Mouse (Mus musculus): ENCODE results near the gene Nfyb. TPM values are rescaled to one million over a fixed set of nuclear protein-coding genes. Genes with fewer than 3 reads are reported as not detected.

Gene Nfyb
- total and polyA plus RNA-seq, 2 experiments from 2014 or later = 26.5 to 44.0 TPM

GRCm38 (mm10) chr10:82746988-82747850 is 16.7 kb downstream of the Nfyb start:
- no peaks in the 10 kb centered on the region for H3K4me1 ChIP-seq (ENCODE audit: insufficient read depth, low read length)
- H3K27me3 ChIP-seq (ENCODE audit: insufficient read depth, low read length) = no peaks in the 10 kb centered on the region
- DNase-seq (ENCODE audit: low spot score) = no peak
- H3K27ac ChIP-seq (ENCODE audit: low read depth, low read length) = no peak overlapping the region
- no peak for ATAC-seq (ENCODE audit: low FRiP score)
- no peaks in the 10 kb centered on the region for H3K9me3 ChIP-seq (ENCODE audit: low read length)
- H3K4me2 ChIP-seq (ENCODE audit: low read depth, low read length, poor library complexity, severe bottlenecking) = no peak overlapping the region
- WGBS = 92% methylated on average over 15 of the region's 15 CpGs
- peaks cover 41% of the 10 kb centered on the region for H3K36me3 ChIP-seq (ENCODE audit: insufficient read depth, low read length)
- TF ChIP-seq CTCF (IDR thresholded peaks at IDR 0.05) = no peak
- H3K4me3 ChIP-seq (ENCODE audit: low read depth, low read length) = no peak overlapping the region
- H3K9ac ChIP-seq (replicated peaks; ENCODE audit: low read length, poor library complexity, severe bottlenecking) = no peak overlapping the region

GRCm38 (mm10) chr10:82745301-82745700 is 18.6 kb downstream of the Nfyb start:
- no peak overlapping the region for H3K27ac ChIP-seq (ENCODE audit: low read depth, low read length)
- H3K4me1 ChIP-seq (ENCODE audit: insufficient read depth, low read length) = no peaks in the 10 kb centered on the region
- TF ChIP-seq CTCF (IDR thresholded peaks at IDR 0.05) = no peak
- H3K27me3 ChIP-seq (ENCODE audit: insufficient read depth, low read length) = no peaks in the 10 kb centered on the region
- DNase-seq (ENCODE audit: low spot score) = no peak
- no peak overlapping the region for H3K9ac ChIP-seq (replicated peaks; ENCODE audit: low read length, poor library complexity, severe bottlenecking)
- no peak for ATAC-seq (ENCODE audit: low FRiP score)
- WGBS = 87% methylated on average over 5 of the region's 5 CpGs
- H3K4me2 ChIP-seq (ENCODE audit: low read depth, low read length, poor library complexity, severe bottlenecking) = no peak overlapping the region
- H3K36me3 ChIP-seq (ENCODE audit: insufficient read depth, low read length) = peaks cover 24% of the 10 kb centered on the region
- no peak overlapping the region for H3K4me3 ChIP-seq (ENCODE audit: low read depth, low read length)
- H3K9me3 ChIP-seq (ENCODE audit: low read length) = no peaks in the 10 kb centered on the region

GRCm38 (mm10) chr10:82744296-82744695 is 19.6 kb downstream of the Nfyb start:
- H3K27ac ChIP-seq (ENCODE audit: low read depth, low read length) = no peak overlapping the region
- H3K9ac ChIP-seq (replicated peaks; ENCODE audit: low read length, poor library complexity, severe bottlenecking) = no peak overlapping the region
- ATAC-seq (ENCODE audit: low FRiP score) = no peak
- no peaks in the 10 kb centered on the region for H3K4me1 ChIP-seq (ENCODE audit: insufficient read depth, low read length)
- DNase-seq (ENCODE audit: low spot score) = no peak
- no peak overlapping the region for H3K4me2 ChIP-seq (ENCODE audit: low read depth, low read length, poor library complexity, severe bottlenecking)
- peaks cover 22% of the 10 kb centered on the region for H3K36me3 ChIP-seq (ENCODE audit: insufficient read depth, low read length)
- no peak for TF ChIP-seq CTCF (IDR thresholded peaks at IDR 0.05)
- H3K27me3 ChIP-seq (ENCODE audit: insufficient read depth, low read length) = no peaks in the 10 kb centered on the region
- no peak overlapping the region for H3K4me3 ChIP-seq (ENCODE audit: low read depth, low read length)
- H3K9me3 ChIP-seq (ENCODE audit: low read length) = no peaks in the 10 kb centered on the region
- 92% methylated on average over 6 of the region's 6 CpGs for WGBS

GRCm38 (mm10) chr10:82742578-82742977 is 21.4 kb downstream of the Nfyb start:
- no peak for TF ChIP-seq CTCF (IDR thresholded peaks at IDR 0.05)
- ATAC-seq (ENCODE audit: low FRiP score) = no peak
- Histone ChIP-seq H3K4me3 (ENCODE audit: low read depth, low read length) (no peak overlapping the region), H3K36me3 (ENCODE audit: insufficient read depth, low read length) (peaks cover 29% of the 10 kb centered on the region), H3K27ac (ENCODE audit: low read depth, low read length) (no peak overlapping the region), H3K27me3 (ENCODE audit: insufficient read depth, low read length) (no peaks in the 10 kb centered on the region), H3K9me3 (ENCODE audit: low read length) (no peaks in the 10 kb centered on the region), H3K4me1 (ENCODE audit: insufficient read depth, low read length) (no peaks in the 10 kb centered on the region), H3K4me2 (ENCODE audit: low read depth, low read length, poor library complexity, severe bottlenecking) (no peak overlapping the region), H3K9ac (replicated peaks; ENCODE audit: low read length, poor library complexity, severe bottlenecking) (no peak overlapping the region)
- WGBS = 58% methylated on average over 1 of the region's 1 CpGs
- DNase-seq (ENCODE audit: low spot score) = no peak

GRCm38 (mm10) chr10:82741876-82742275 is 22.1 kb downstream of the Nfyb start:
- DNase-seq (ENCODE audit: low spot score) (no peak), ATAC-seq (ENCODE audit: low FRiP score) (no peak)
- Histone ChIP-seq H3K9me3 (ENCODE audit: low read length) (no peaks in the 10 kb centered on the region), H3K36me3 (ENCODE audit: insufficient read depth, low read length) (peaks cover 26% of the 10 kb centered on the region), H3K27me3 (ENCODE audit: insufficient read depth, low read length) (no peaks in the 10 kb centered on the region), H3K9ac (replicated peaks; ENCODE audit: low read length, poor library complexity, severe bottlenecking) (no peak overlapping the region), H3K4me2 (ENCODE audit: low read depth, low read length, poor library complexity, severe bottlenecking) (no peak overlapping the region), H3K4me1 (ENCODE audit: insufficient read depth, low read length) (no peaks in the 10 kb centered on the region), H3K27ac (ENCODE audit: low read depth, low read length) (no peak overlapping the region), H3K4me3 (ENCODE audit: low read depth, low read length) (no peak overlapping the region)
- WGBS = 96% methylated on average over 4 of the region's 4 CpGs
- no peak for TF ChIP-seq CTCF (IDR thresholded peaks at IDR 0.05)

GRCm38 (mm10) chr10:82741354-82741753 is 22.6 kb downstream of the Nfyb start:
- Histone ChIP-seq H3K9me3 (ENCODE audit: low read length) (no peaks in the 10 kb centered on the region), H3K27ac (ENCODE audit: low read depth, low read length) (no peak overlapping the region), H3K9ac (replicated peaks; ENCODE audit: low read length, poor library complexity, severe bottlenecking) (no peak overlapping the region), H3K4me2 (ENCODE audit: low read depth, low read length, poor library complexity, severe bottlenecking) (no peak overlapping the region), H3K36me3 (ENCODE audit: insufficient read depth, low read length) (peaks cover 21% of the 10 kb centered on the region), H3K4me1 (ENCODE audit: insufficient read depth, low read length) (no peaks in the 10 kb centered on the region), H3K27me3 (ENCODE audit: insufficient read depth, low read length) (no peaks in the 10 kb centered on the region), H3K4me3 (ENCODE audit: low read depth, low read length) (no peak overlapping the region)
- peak; percentile 42 for DNase-seq (ENCODE audit: low spot score)
- no peak for ATAC-seq (ENCODE audit: low FRiP score)
- TF ChIP-seq CTCF (IDR thresholded peaks at IDR 0.05) = no peak
- WGBS = 65% methylated on average over 8 of the region's 8 CpGs

All from midbrain, postnatal 0 days (tissue).